Mouse (Mus musculus) liver, adult 2 months (tissue): ENCODE results near the gene Tmem72. TPM values are rescaled to one million over a fixed set of nuclear protein-coding genes. Genes with fewer than 3 reads are reported as not detected.

ENCODE experiments used
- DNase-seq: peaks from one replicate; pipeline ENCODE4 v3.0.0-alpha.2; 2011; ENCODE audit warnings: low read depth, low spot score; ENCODE audit errors: extremely low read depth
- H3K27ac ChIP-seq: fragments of 200-500 bp; replicated peaks from 2 replicates; pipeline ENCODE4 v1.5.1; 2012; ENCODE audit warnings: low read depth, mild to moderate bottlenecking, control low read depth, inconsistent platforms, low read length; ENCODE audit not compliant: insufficient read depth
- H3K27me3 ChIP-seq: fragments of 200-500 bp; 2 replicates; pipeline ENCODE4 v1.6.1; 2012; ENCODE audit warnings: mild to moderate bottlenecking, moderate library complexity, low read length, inconsistent platforms; ENCODE audit not compliant: control insufficient read depth, insufficient read depth
- H3K36me3 ChIP-seq: fragments of 200-500 bp; 2 replicates; pipeline ENCODE4 v1.6.1; 2012; ENCODE audit warnings: low read length, inconsistent platforms; ENCODE audit not compliant: control insufficient read depth, insufficient read depth
- H3K4me1 ChIP-seq: fragments of 200-500 bp; 2 replicates; pipeline ENCODE4 v1.6.1; 2011; ENCODE audit warnings: low read length; ENCODE audit not compliant: control insufficient read depth, insufficient read depth
- H3K4me3 ChIP-seq: fragments of 200-500 bp; 2 replicates; pipeline ENCODE4 v1.5.1; 2011; ENCODE audit warnings: low read depth, mild to moderate bottlenecking, control low read depth, low read length, moderate library complexity; ENCODE audit not compliant: insufficient read depth
- H3K79me2 ChIP-seq: fragments of 200-500 bp; 2 replicates; pipeline ENCODE4 v1.6.1; 2012; ENCODE audit warnings: inconsistent platforms, mild to moderate bottlenecking, low read length, moderate library complexity; ENCODE audit not compliant: control insufficient read depth, insufficient read depth
- H3K9ac ChIP-seq: fragments of 200-500 bp; 2 replicates; pipeline ENCODE4 v1.6.1; 2012; ENCODE audit warnings: low read depth, mild to moderate bottlenecking, control low read depth, inconsistent platforms, low read length
- CTCF ChIP-seq: fragments of 200-500 bp; IDR thresholded peaks from 2 replicates; pipeline ENCODE4 v1.5.1; 2011; ENCODE audit warnings: low read depth, low read length, control low read depth
- POLR2A ChIP-seq: fragments of 200-500 bp; IDR thresholded peaks from 2 replicates; pipeline ENCODE4 v1.6.1; 2011; ENCODE audit warnings: low read length, control low read depth; ENCODE audit not compliant: insufficient read depth; ENCODE audit errors: extremely low read depth
- WGBS: fragments of 180-500 bp; shearing (Covaris S2); methylation state at CpG from one replicate; pipeline ENCODE4 v1.1.7; 2018; 5-methylcytosine and 5-hydroxymethylcytosine counted together
- polyA plus RNA-seq: library from polyadenylated mRNA; depleted of rRNA; stranded (reverse); fragments of >200 nt; gene quantifications from 2 replicates; pipeline ENCODE4 v1.2.3, GENCODE M21; 2012
- total RNA-seq: library from RNA; depleted of rRNA; stranded (reverse); fragments of >200 nt; gene quantifications from 2 replicates; pipeline ENCODE4 v1.2.3, GENCODE M21; 2014

The Tmem72 gene
- total and polyA plus RNA-seq, 2 experiments, result under 0.01 to 0.09 TPM

DNA sequence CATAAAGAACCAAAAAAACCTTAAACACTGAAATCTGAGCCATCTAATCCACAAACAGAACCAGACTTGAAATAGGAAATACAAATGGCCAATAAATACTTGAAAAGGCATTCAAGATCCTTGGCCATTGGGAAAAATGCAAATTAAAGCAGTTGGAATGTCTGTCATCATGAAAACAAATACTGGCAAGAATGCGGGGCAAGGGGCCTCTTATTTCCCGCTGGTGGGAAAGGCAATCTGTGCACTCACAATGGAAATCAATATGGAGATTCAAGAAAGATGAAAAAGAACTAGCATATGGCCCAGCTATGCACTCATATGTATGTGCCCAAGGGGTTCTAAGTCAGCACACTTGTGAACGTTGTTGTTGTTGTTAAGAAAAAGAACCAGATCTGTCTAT is 49.8 kb downstream of the Tmem72 start:
- H3K4me1 ChIP-seq, result peaks cover 2% of the 10 kb centered on the region; the same call in 1 of the 2 replicates
- H3K36me3 ChIP-seq, result no peaks in the 10 kb centered on the region
- H3K27me3 ChIP-seq, result no peaks in the 10 kb centered on the region
- TF ChIP-seq POLR2A (no peak), CTCF (no peak)
- DNase-seq, result no peak
- H3K9ac ChIP-seq, result no peak overlapping the region
- H3K27ac ChIP-seq, result no peak overlapping the region
- no peaks in the 10 kb centered on the region for H3K79me2 ChIP-seq
- no peak overlapping the region for H3K4me3 ChIP-seq
- 85% methylated on average over 3 of the region's 3 CpGs for WGBS

DNA sequence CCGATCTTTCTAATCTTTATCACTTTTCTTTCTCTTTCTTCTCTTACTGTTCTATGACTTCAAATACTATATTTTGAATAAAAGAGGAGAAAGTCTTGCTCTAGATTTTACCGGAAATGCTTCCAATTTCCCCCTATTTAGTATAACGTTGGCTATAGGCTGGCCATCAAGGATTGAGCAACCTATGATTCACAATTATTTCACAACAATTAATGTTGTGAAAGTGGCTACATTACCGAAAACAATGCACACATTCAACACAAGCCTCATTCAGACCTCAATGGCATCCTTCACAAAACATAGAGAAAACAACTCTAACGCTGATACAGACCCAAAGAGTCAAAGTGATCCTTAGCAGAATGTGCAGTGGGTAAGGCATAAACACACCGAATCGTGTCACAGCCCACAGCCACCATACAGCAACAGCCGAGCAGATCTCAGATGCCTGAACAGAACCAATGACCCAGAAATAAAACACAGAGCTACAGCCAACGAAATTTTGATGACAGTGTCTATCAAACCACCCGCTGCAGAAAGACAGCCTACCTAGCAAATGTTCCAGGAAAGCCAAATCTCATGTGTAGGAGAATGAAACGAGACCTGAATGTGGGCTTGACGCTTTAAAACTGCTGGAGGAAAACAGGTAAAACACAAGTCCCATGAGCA is 50.5 kb downstream of the Tmem72 start:
- TF ChIP-seq CTCF (no peak), POLR2A (no peak)
- no peak overlapping the region for H3K9ac ChIP-seq
- H3K27me3 ChIP-seq, result no peaks in the 10 kb centered on the region

DNA sequence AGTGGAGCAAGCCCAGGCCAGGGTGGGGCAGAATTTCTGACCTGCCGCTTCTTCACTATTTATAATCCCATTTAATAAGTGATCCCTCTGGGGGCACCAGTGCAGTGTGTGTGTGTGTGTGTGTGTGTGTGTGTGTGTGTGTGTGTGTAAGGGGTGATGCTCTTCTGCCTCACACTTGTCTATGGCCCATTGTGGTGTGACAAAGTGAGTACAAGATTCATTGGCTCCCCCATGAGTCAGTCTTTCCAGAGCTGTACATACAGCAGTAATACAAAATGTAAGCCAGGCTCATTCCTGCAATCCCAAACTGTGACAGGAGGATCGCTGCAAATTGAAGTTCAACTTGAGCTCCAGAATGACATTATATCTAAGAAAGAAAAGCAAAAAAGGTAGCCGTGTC is 51.9 kb downstream of the Tmem72 start:
- H3K9ac ChIP-seq, result no peak overlapping the region
- no peak for DNase-seq
- whole genome bisulfite sequencing, result 91% methylated on average over 3 of the region's 3 CpGs
- no peaks in the 10 kb centered on the region for H3K4me1 ChIP-seq
- H3K27ac ChIP-seq, result no peak overlapping the region
- no peaks in the 10 kb centered on the region for H3K79me2 ChIP-seq
- no peak overlapping the region for H3K4me3 ChIP-seq
- TF ChIP-seq POLR2A (no peak), CTCF (no peak)
- H3K36me3 ChIP-seq, result no peaks in the 10 kb centered on the region
- no peaks in the 10 kb centered on the region for H3K27me3 ChIP-seq

More for the DNA sequence above, 50.5 kb downstream of the Tmem72 start:
- 80% methylated on average over 12 of the region's 12 CpGs for WGBS
- Histone ChIP-seq H3K4me3 (no peak overlapping the region), H3K36me3 (no peaks in the 10 kb centered on the region), H3K4me1 (peaks cover 2% of the 10 kb centered on the region; the same call in 1 of the 2 replicates), H3K27ac (no peak overlapping the region), H3K79me2 (no peaks in the 10 kb centered on the region)
- no peak for DNase-seq

DNA sequence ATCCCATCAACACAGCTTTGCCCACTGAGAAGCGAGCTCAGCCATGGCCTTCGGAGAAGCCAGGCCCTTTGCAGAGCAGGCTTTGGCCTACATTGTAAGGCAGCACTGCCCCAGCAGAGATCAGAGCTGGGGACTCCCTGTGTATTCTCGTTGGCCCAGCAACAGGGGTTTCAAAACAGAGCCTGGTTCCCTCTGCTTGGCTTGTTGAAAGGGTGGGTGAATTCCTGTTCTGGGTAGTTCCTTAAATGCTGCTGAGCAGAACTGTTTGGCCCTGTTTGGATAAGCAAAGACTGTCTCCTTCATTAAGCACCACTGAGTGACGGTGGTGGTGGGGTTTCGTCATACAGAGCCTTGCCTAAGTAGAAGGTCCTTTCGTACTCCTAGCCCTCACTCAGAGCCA is 52.7 kb downstream of the Tmem72 start:
- Histone ChIP-seq H3K27ac (no peak overlapping the region), H3K9ac (no peak overlapping the region), H3K27me3 (no peaks in the 10 kb centered on the region), H3K4me3 (no peak overlapping the region), H3K79me2 (no peaks in the 10 kb centered on the region), H3K4me1 (no peaks in the 10 kb centered on the region), H3K36me3 (no peaks in the 10 kb centered on the region)
- 87% methylated on average over 6 of the region's 6 CpGs for WGBS
- TF ChIP-seq CTCF (no peak), POLR2A (no peak)
- peak; percentile 27 for DNase-seq

DNA sequence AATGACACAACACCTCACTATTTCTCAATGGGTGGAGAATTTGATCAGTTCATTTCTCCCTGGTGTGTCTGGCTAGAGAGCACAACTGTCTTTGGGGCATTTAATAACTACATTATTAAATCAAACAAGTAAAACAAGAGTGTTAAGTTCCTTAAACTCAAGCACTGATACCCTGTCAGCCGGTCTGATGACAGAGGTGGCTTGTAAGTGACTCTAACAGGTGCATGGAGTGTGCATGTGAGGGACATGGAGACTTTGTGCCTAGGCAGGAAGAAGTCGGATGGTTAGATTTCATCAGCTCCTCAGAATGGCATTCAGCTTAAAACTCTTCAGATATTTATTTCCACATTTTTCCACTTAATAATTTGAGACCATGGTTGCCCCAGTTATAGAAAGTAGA is 53.3 kb downstream of the Tmem72 start:
- DNase-seq, result no peak
- TF ChIP-seq POLR2A, result no peak
- TF ChIP-seq CTCF, result no peak
- Histone ChIP-seq H3K9ac (no peak overlapping the region), H3K79me2 (no peaks in the 10 kb centered on the region), H3K27me3 (no peaks in the 10 kb centered on the region), H3K4me3 (no peak overlapping the region), H3K4me1 (no peaks in the 10 kb centered on the region), H3K36me3 (no peaks in the 10 kb centered on the region), H3K27ac (no peak overlapping the region)
- 81% methylated on average over 2 of the region's 2 CpGs for WGBS
